Mouse (Mus musculus) spleen, adult 12 weeks (tissue): ENCODE results near the gene Ran.
"Not testable (repeated sequence)": the region's sequence is repeated elsewhere in the genome, so short reads cannot be mapped to it uniquely, and the experiment has no call there.

Experiments used
- DNase-seq: peaks from one replicate; pipeline ENCODE4 v3.0.0; 2022; ENCODE audit warnings: low spot score

Gene Ran

GRCm38 (mm10) chr5:129019497-129020299, at the start of gene Ran:
Ran (plus strand) TSS chr5:129020069.
- peak; percentile 95 for DNase-seq

GRCm38 (mm10) chr5:128970878-128971277, 49.0 kb upstream of the Ran start:
- no peak for DNase-seq

- peak; percentile 41 for DNase-seq
Observed at GRCm38 (mm10) chr5:128971298-128971697, 48.6 kb upstream of the Ran start.

- DNase-seq = no peak
Observed at GRCm38 (mm10) chr5:128976266-128976665, 43.6 kb upstream of the Ran start.

- DNase-seq = not testable (repeated sequence)
Observed at GRCm38 (mm10) chr5:128977466-128977865, 42.4 kb upstream of the Ran start.

- DNase-seq = no peak
Observed at GRCm38 (mm10) chr5:128978957-128979356, 40.9 kb upstream of the Ran start.

GRCm38 (mm10) chr5:128980857-128981256, 39.0 kb upstream of the Ran start:
- DNase-seq = no peak

GRCm38 (mm10) chr5:128981607-128982006, 38.3 kb upstream of the Ran start:
- DNase-seq = peak; percentile 62

- DNase-seq = no peak
Observed at GRCm38 (mm10) chr5:128984536-128984935, 35.3 kb upstream of the Ran start.

- no peak for DNase-seq
Observed at GRCm38 (mm10) chr5:128985946-128986345, 33.9 kb upstream of the Ran start.

GRCm38 (mm10) chr5:128987141-128987954, 32.5 kb upstream of the Ran start:
- no peak for DNase-seq

GRCm38 (mm10) chr5:129000706-129001468, 19.0 kb upstream of the Ran start:
- DNase-seq = peak; percentile 62

GRCm38 (mm10) chr5:129002571-129003011, 17.3 kb upstream of the Ran start:
- no peak for DNase-seq

- no peak for DNase-seq
Observed at GRCm38 (mm10) chr5:129005416-129005815, 14.5 kb upstream of the Ran start.

- no peak for DNase-seq
Observed at GRCm38 (mm10) chr5:129006031-129006788, 13.7 kb upstream of the Ran start.

GRCm38 (mm10) chr5:129007105-129007957, 12.5 kb upstream of the Ran start:
- peak; percentile 53 for DNase-seq

GRCm38 (mm10) chr5:129008008-129008407, 11.9 kb upstream of the Ran start:
- DNase-seq = no peak

GRCm38 (mm10) chr5:129008412-129008826, 11.4 kb upstream of the Ran start, which contains the start of gene Stx2:
Stx2 (minus strand) TSS chr5:129008574.
- peak; percentile 91 for DNase-seq

GRCm38 (mm10) chr5:129009577-129009976, 10.3 kb upstream of the Ran start:
- no peak for DNase-seq

GRCm38 (mm10) chr5:129010937-129011336, 8.9 kb upstream of the Ran start:
- DNase-seq = no peak
